Mouse (Mus musculus): ENCODE measurements at regions not wholly inside any gene's neighbourhood (a gene's known extent, or its start where the extent isn't known, plus 50 kb on each side); places are given as distances from the start of the nearest gene placed in this dataset.

DNA sequence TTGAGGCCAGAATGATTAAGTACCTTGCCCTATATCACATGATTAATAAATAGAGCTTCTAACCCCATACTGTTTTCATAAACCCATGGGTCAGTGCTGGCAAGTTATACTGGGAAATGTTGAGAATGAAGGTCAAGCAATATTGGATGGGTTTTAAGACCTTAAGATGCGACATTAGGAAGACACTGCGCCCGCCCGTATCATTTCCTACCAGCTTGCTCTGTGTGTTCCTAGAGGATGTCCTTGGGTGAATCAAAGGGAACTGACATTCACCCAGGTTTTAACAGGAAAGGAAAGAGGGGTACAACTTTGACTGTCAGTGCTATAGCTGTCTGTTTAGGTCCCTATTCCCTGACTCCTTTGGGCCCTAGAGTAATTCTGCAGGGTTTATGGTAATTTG, 90.0 kb upstream of the Tnr start:
- TF ChIP-seq CTCF (IDR thresholded peaks at IDR 0.05; ENCODE audit: extremely low read depth, insufficient read depth, low read length) = no peak
- no peak for TF ChIP-seq POLR2A (IDR thresholded peaks at IDR 0.05; ENCODE audit: extremely low read depth, insufficient read depth, low read length)

DNA sequence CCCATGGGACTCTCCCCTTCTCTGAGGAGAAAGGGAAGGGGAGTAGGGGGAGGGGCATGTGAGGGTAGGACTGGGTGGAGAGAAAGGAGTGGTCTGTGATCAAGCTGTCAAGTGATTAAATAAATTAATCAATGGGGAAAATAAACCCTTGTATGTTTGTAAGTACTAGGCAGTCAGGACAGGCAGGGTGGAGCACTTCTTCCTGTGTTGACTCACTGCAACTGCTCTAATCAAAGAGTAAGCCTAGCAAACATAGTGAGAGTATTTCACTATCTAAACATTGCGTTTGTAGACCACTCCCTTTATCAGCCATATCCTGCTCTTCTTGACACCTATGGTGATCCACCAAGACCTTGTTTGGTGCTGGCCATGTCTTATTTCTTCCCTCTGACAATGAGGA, 82.8 kb upstream of the Tnr start:
- no peak overlapping the region for H3K4me3 ChIP-seq (ENCODE audit: insufficient read depth, low read length)
- TF ChIP-seq CTCF (IDR thresholded peaks at IDR 0.05; ENCODE audit: extremely low read depth, insufficient read depth, low read length) (no peak), POLR2A (IDR thresholded peaks at IDR 0.05; ENCODE audit: extremely low read depth, insufficient read depth, low read length) (no peak)

More for the DNA sequence above, 90.0 kb upstream of the Tnr start:
- H3K4me1 ChIP-seq (ENCODE audit: control insufficient read depth, insufficient read depth, low read length) = no peaks in the 10 kb centered on the region
- H3K27ac ChIP-seq (ENCODE audit: insufficient read depth, low read length) = no peak overlapping the region
- H3K4me3 ChIP-seq (ENCODE audit: insufficient read depth, low read length) = no peak overlapping the region

DNA sequence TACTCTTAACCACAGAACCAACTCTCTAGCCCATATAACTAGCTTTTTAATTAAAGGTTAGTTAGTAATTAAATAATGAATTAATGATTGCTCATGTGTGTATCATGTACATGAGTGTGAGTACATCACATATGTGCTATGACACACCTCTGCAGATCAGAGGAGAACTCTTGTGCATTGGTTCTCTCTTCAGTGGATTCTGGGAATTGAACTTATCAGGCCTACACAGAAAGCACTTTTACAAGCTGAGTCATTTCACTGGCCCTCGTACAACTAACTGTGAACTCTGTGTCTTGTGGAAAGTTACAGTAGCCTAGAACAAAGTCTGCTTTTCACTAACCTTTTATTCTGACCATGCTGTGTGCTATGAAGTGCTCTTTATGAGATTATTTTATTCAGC, 79.5 kb upstream of the Tnr start:
- Histone ChIP-seq H3K4me3 (ENCODE audit: insufficient read depth, low read length) (no peak overlapping the region), H3K27ac (ENCODE audit: insufficient read depth, low read length) (no peak overlapping the region), H3K4me1 (ENCODE audit: control insufficient read depth, insufficient read depth, low read length) (peaks cover 2% of the 10 kb centered on the region; the same call in 1 of the 2 replicates)
- TF ChIP-seq CTCF (IDR thresholded peaks at IDR 0.05; ENCODE audit: extremely low read depth, insufficient read depth, low read length) = no peak
- no peak for TF ChIP-seq POLR2A (IDR thresholded peaks at IDR 0.05; ENCODE audit: extremely low read depth, insufficient read depth, low read length)

More for the DNA sequence above, 82.8 kb upstream of the Tnr start:
- H3K27ac ChIP-seq (ENCODE audit: insufficient read depth, low read length) = no peak overlapping the region
- peaks cover 2% of the 10 kb centered on the region; the same call in 1 of the 2 replicates for H3K4me1 ChIP-seq (ENCODE audit: control insufficient read depth, insufficient read depth, low read length)

DNA sequence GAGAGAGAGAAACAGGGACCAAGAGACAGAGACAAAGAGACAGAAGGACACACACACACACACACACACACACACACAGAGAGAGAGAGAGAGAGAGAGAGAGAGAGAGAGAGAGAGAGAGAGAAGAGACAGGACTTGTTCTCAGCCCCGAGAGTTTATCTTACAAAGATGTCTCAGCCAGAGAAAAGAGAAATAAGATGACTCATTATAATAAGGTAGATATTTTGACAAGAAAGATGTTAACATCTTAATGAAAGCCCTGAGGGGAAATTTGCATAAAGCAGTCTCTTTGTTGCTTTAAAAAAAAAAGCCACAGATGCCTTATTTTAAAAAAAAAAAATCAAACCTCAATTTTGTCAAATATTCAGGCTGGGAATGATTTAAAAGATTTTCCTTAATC, 78.1 kb upstream of the Tnr start:
- no peak overlapping the region for H3K27ac ChIP-seq (ENCODE audit: insufficient read depth, low read length)

DNA sequence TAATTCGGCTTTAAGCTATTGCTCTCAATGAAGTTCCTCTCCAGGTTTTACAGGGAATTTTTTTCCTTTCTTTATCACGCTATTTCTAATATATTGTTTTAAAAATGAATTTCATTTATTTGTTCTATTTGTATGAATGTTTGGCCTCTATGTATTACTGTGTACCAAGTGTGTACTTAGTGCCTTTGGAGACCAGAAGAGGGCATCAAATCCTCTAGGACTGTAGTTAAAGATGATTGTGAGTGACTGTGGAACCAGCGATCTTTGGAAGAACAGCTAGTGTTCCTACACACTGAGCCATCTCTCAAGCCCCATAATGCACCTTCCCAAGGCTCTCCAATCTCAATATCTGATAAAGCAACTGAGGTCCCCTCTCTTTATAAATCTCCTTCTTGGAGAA, 72.1 kb upstream of the Tnr start:
- TF ChIP-seq CTCF (IDR thresholded peaks at IDR 0.05; ENCODE audit: extremely low read depth, insufficient read depth, low read length) = no peak
- TF ChIP-seq POLR2A (IDR thresholded peaks at IDR 0.05; ENCODE audit: extremely low read depth, insufficient read depth, low read length) = no peak
- no peak overlapping the region for H3K27ac ChIP-seq (ENCODE audit: insufficient read depth, low read length)
- no peak overlapping the region for H3K4me3 ChIP-seq (ENCODE audit: insufficient read depth, low read length)
- H3K4me1 ChIP-seq (ENCODE audit: control insufficient read depth, insufficient read depth, low read length) = no peaks in the 10 kb centered on the region

More for the DNA sequence above, 78.1 kb upstream of the Tnr start:
- TF ChIP-seq POLR2A (IDR thresholded peaks at IDR 0.05; ENCODE audit: extremely low read depth, insufficient read depth, low read length) = no peak
- TF ChIP-seq CTCF (IDR thresholded peaks at IDR 0.05; ENCODE audit: extremely low read depth, insufficient read depth, low read length) = no peak
- peaks cover 2% of the 10 kb centered on the region; the same call in 1 of the 2 replicates for H3K4me1 ChIP-seq (ENCODE audit: control insufficient read depth, insufficient read depth, low read length)
- no peak overlapping the region for H3K4me3 ChIP-seq (ENCODE audit: insufficient read depth, low read length)

DNA sequence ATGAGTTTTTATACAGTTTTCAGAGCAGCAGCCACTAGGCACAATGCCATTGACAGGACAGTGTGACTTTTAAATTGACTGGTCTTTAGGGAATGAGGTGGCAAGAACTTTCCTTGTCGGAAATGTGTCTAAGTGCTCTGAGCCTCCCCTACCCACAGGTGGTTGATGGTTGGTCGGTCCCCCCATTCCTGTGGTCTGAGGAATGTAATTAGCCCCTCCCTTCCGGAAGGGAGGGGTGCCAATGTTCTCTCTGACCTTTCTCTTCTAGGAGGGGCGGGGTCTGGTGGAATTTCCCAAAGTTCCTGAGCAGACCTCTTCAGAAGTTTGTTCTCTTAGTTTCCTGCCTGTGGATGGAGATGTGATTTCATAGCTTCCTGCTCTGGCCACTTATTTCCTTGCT, 62.7 kb upstream of the Tnr start:
- TF ChIP-seq CTCF (IDR thresholded peaks at IDR 0.05; ENCODE audit: extremely low read depth, insufficient read depth, low read length) (no peak), POLR2A (IDR thresholded peaks at IDR 0.05; ENCODE audit: extremely low read depth, insufficient read depth, low read length) (no peak)
- Histone ChIP-seq H3K27ac (ENCODE audit: insufficient read depth, low read length) (no peak overlapping the region), H3K4me1 (ENCODE audit: control insufficient read depth, insufficient read depth, low read length) (no peaks in the 10 kb centered on the region), H3K4me3 (ENCODE audit: insufficient read depth, low read length) (no peak overlapping the region)

DNA sequence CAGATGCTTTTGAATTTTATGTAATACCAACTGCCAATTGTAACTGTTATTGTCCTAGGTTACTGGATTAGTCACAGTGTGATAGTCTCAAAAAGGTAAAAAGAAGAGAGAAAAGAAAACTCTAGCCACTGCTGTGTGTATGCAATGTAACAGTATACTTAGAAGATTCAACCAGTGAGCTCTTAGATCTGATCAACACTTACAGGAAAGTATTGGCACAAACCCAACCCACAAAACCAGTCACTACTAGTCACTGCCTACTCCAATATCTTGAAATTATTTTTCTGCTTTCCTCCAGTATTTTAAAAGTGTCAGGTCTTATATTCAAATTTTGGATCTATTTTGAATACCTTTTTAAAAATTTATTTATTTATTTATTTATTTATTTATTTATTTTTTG, 52.6 kb upstream of the Tnr start:
- TF ChIP-seq POLR2A (IDR thresholded peaks at IDR 0.05; ENCODE audit: extremely low read depth, insufficient read depth, low read length) (no peak), CTCF (IDR thresholded peaks at IDR 0.05; ENCODE audit: extremely low read depth, insufficient read depth, low read length) (no peak)

More for the DNA sequence above, 52.6 kb upstream of the Tnr start:
- H3K27ac ChIP-seq (ENCODE audit: insufficient read depth, low read length) = no peak overlapping the region
- H3K4me3 ChIP-seq (ENCODE audit: insufficient read depth, low read length) = no peak overlapping the region
- H3K4me1 ChIP-seq (ENCODE audit: control insufficient read depth, insufficient read depth, low read length) = no peaks in the 10 kb centered on the region

Data from cortical plate, adult 2 months (tissue).